Mouse (Mus musculus) urinary bladder, postnatal 25 days (tissue): Measurements from ENCODE around the gene Pate3.
"Not testable (repeated sequence)": the region's sequence is repeated elsewhere in the genome, so short reads cannot be mapped to it uniquely, and the experiment has no call there.

Experiments
- DNase-seq: peaks from one replicate; pipeline ENCODE4 v3.0.0; 2022; ENCODE audit warnings: low spot score

Pate3 gene

DNA sequence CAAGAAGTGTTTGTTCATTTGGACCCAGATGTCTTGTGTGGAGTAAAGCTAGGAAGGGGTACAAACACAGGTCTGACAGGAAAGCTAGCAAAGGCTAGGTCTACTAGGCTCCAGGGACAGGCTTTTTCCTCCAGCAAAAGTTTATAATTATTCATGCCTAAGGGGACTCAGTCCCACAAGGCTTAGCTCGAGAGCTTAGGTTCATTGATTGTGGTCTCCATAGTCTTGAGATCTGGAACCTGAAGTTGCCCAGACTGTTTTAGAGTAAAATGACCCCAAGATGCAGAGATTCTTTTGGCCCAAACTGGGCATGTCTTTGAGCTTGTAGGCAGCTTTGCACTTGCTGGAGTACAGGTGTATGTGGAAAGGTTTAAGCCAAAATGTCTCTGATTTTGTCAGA, at the start of gene Pate3:
TSS of gene Pate3 (minus strand) at position 101 of the 400 bp plus-strand sequence.
- no peak for DNase-seq

DNA sequence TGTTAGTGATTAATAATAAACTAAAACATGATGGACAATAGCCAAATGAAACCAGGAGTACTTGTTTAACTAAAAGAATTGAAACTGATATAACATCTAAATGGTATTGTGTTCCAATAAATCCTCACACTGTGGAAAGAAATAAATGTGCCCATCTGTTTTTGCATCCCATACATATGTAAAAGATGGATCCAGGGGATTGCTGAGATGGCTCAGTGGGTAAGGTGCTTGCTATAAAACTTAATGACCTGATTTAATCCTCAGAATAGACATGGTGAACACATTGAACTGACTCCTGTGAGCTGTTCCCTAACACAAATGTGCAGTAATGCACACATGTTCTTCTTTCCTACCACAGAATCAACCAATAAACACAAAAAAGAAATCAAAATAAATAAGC, 43.9 kb upstream of the Pate3 start:
- DNase-seq, result no peak

DNA sequence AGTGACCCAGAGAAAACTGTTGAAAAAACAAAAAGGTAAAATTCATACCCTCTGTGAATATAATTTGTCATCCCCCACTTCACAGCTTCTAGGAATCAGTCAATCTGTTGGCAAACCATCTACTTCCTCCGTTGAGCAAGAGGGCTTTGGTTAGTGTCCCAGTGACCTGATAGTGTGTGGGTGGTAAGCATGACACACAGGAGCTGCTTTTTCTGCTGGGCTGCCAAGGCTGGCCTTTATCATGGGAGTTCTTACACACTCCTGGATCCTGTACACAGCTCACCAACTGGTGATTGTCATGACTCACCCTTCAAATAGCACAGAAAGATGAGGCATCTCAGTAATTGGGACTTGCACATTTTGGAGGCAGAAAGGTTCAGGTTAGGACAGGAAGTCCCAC, 39.0 kb upstream of the Pate3 start, which contains the start of gene Pate1:
TSS of gene Pate1 (minus strand) at position 378 of the 400 bp plus-strand sequence.
- DNase-seq, result no peak

DNA sequence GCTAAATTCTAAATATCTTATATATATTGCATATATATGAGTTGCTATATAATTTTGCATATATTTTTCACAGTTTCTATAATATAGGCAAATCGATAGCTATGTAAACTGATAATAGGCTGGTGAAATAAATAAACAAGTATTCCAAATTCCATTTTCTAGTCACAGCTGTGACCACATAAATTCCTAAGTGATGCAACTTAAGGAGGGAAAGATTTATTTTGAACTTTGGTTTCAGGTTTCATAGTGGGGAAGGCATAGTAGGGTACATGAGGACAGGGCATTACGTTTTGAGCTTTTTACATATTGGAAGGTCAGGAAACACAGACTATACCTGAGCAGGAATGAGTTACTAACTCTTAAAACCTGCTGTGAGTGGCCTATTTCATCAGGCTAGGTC, 25.6 kb upstream of the Pate3 start:
- no peak for DNase-seq

DNA sequence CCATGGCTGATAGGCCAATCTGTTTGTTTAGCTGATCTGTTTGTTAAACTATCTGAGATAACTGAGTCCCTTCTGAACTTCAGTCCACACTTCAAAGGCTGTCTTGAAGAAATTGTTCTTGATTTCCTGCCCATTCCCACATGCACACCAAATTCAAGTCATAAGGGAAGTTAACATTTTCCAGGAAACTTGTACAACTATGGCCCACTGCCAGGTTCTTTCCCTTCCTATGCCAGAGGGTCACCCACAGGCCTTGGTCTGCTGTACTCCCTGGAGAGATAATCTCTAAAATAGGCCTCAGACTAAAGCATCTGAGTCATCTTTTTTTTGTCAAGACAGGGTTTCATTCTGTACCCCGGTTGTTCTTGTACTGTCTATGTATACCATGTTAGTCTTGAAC, 15.0 kb downstream of the Pate3 start:
- DNase-seq, result no peak

DNA sequence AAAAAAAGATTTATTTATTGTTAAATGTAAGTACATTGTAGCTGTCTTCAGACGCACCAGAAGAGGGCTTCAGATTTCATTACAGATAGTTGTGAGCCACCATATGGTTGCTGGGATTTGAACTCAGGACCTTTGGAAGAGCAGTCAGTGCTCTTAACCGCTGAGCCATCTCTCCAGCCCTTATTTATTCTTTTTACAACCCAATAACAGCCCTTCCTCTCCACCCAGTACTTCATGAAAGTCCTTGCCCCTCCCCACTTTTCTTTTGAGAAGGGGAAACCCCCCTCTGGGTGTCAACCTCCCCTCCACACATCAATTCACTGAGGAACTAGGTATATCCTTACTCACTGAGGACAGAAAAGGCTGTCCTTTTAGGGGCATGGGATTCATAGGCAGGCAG, 31.2 kb downstream of the Pate3 start:
- not testable (repeated sequence) for DNase-seq

DNA sequence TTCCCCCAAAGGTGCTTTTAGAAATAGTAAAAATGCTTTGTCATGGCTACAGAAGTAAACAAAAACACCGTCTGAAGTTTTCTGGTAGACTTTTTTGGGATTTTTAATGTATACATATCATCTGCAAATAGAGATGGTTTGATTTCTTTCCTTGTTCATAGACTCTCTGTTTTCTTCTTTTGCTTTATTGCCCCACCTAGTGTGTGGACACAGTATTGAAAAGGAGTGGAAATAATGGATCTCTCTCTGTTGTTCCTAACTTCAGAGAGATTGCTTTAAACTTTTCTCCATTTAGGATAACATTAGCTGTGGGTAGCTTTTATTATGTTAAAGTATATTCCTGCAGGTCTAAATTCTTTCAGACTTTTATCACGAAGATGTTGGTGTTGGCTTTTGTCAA, 34.0 kb downstream of the Pate3 start:
- DNase-seq, result no peak

DNA sequence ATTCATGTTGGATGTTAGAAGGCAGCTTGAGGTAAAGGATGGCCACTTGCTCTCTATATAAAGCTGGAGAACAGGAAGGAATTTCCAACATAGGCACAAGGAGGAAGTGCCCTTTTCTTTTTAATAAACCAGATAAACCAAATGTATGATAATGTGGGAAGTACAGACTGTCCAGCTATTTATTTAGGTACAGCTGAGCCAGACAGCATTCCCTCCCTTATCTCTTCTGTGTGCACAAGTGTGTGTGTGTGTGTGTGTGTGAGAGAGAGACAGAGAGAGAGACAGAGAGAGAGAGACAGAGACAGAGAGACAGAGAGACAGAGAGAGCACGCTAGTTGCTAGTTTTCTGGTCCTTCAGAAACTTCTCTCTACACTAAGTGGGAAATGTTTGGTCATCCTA, 36.2 kb downstream of the Pate3 start, which contains the start of gene Pate4:
TSS of gene Pate4 (minus strand) at position 101 of the 400 bp plus-strand sequence.
- DNase-seq, result no peak

DNA sequence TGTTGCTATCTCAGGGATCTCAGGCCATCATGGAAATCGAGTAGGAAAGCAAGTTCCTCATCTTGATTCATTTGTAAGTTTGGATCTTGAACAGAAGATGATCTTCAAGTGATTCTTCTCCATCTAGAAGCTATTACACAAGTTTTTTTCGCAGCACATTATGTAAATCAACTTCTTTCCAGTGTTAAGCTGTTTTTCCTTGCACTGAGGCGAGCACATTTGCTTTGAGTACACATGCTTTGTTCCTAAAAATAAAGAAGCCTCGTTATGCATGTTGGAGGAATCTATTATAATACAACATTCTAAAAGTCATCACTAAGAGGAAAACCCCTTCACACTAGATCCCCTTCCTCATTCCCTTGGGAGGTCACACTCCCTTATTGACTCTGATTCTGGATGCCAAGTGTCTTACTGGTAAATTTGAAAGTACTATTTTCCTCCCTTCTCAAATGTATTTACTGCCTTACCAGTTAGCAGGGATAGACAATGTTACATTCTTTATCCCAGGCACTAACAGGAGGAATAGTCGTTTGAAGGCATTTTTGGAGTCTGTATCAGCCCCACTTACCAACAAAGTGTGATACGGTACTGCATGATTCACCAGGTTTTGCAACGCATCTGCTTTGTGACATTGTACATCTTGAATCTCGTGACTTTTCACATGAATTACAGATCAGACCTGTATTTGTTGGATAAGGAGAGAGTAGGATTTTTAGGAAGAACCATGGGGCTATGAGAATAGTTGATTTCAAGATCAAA, 40.2 kb downstream of the Pate3 start:
- no peak for DNase-seq
